Mouse (Mus musculus): ENCODE data around the gene Srrm2. TPM values are rescaled to one million over a fixed set of nuclear protein-coding genes. Genes with fewer than 3 reads are reported as not detected.
A peak's percentile ranks its signal among the peaks of the same experiment; 100 is the strongest.

The Srrm2 gene
- total RNA-seq, 2 experiments from 2014 or later, result 480 to 746 TPM

DNA sequence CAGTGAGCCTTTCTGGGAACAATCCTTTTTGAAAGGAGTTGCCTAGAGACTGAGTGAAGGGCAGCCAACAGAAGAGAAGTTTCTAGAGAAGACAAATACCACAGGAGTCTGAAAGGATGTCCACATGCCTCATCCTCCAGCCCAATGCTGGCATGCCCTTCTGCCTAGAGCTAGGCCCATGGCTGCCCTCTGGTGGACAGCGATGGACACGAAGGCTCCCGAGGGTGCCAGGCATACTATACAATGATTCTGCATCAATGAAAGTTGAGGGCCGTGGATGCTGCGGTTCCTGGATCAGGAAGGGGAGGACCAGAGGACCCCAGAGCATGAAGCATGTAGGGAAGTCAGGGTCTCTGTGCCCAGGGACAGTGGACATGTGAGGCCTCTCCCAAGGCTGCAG is 63.0 kb downstream of the Srrm2 start:
- peak; percentile 43 to 58 for DNase-seq (ENCODE audit: low spot score in 2 of 2)

DNA sequence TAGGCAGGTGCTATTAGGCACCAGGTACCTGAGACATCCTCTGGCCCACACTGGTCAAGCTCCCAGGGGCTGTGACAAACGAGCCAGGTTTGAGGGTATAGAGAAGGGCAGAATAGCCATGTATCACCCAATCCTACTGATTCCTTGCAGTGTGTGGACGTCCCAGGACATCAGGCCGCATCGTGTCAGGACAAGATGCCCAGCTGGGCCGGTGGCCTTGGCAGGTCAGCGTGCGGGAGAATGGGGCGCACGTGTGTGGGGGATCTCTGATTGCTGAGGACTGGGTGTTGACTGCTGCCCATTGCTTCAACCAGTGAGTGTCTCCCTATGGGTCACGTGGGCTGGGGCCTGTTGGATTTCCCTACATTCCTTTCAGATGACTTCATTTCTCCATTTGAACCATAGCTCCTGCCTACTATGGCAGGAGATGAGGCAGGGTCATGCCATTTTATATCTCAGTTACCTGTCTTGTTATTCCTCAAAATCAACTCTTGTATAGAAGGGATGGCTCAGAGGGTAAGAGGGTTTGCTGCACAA is 64.0 kb downstream of the Srrm2 start:
- DNase-seq (ENCODE audit: low spot score in 2 of 2), result no peak

DNA sequence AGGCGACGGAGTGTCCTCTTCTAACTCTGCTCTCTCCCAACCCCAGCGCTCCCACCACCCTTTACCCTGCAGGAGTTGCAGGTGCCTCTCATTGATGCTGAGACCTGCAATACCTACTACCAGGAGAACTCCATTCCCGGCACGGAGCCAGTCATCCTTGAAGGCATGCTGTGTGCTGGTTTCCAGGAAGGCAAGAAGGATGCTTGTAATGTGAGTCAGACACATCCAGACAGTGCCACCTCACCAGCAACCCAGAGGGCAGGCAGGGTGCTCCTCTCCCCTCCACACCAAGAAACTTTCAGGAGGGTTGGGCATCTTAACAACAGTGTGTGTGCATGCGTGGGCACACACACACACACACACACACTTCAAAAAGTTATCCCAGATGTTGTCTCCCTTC is 66.9 kb downstream of the Srrm2 start:
- no peak for DNase-seq (ENCODE audit: low spot score in 2 of 2)

DNA sequence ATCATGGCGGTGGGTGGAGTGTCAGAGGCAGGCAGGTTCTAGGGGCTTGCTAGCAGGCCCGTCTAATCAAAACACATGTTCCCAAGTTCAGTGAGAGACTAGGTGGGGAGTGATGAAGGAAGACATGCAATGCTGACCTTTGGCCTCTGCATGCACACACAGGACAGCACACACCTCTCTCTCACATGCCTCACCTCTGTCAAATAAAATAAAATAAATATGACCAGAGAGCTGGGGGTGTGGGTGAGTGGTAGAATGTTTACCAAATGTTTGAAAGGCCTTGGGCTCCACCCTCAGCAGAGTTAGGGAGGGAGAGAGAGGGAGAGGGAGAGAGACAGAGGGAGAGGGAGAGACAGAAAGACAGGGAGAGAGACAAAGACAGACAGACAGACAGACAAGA is 67.6 kb downstream of the Srrm2 start:
- DNase-seq (ENCODE audit: low spot score in 2 of 2), result no peak

DNA sequence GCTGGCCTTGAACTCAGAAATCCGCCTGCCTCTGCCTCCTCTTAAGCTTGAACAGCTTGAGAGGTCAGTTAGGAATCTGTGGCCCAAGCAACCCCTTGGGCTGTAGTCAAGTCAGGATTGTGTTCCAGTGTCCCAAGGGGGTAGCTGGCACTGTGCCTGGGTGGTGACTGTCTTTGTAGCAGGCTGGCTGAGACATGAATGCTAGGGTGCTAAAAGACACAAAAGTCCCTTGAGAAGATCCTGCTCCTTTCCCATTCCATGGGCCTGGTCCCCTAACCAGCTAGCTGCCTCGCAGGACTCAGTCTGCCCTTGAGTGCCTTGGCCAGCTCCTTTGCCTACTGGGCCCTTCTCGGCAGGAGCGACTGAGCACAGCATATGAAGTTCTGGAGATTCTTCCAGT is 72.6 kb downstream of the Srrm2 start:
- no peak for DNase-seq (ENCODE audit: low spot score in 2 of 2)

DNA sequence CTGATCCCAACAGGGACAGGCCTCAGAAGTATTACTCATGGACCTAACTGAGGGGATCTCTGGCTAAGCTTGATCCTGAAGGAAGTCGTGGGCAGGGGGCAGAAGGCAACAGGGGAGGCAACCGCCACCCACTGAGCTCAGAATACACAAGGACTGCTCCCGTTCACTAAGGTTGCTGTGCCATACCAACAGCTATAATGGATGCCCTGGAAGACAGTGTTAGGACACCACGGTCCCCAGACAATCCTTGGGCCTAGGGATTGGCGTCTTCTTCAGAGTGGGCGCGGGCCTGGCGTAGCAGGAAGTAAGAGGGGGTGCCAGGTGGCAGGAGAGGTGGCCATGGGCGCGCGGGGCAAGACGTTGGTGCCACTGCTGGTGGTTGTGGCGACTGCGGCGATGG is 77.4 kb downstream of the Srrm2 start, which contains the start of gene Prss21:
Gene Prss21 (plus strand): TSS at position 301 of the 400 bp plus-strand sequence.
- no peak for DNase-seq (ENCODE audit: low spot score in 2 of 2)

DNA sequence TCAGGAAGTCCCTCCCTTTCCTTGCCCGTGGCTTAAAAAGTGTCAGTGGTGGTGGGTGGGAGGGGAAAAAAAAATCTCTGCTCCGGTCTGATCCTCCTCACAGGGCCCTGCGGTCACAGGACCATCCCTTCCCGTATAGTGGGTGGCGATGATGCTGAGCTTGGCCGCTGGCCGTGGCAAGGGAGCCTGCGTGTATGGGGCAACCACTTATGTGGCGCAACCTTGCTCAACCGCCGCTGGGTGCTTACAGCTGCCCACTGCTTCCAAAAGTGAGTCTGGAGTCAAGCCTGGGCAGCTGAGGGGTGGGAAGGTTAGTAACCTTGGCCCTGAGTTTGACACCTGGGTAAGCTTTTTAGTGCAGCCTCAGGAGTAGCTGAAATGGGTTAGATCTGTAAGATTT is 78.2 kb downstream of the Srrm2 start:
- DNase-seq (ENCODE audit: low spot score in 2 of 2), result no peak

Small RNA genes lying within 50 kb of the gene (microRNA-seq; reads per million reads assigned to microRNA genes)
- 1.9 to 2.4 reads per million in 2 experiments for gene Mir5125 (ENCODE audit: borderline number of aligned reads in 2 of 2)

Other genes with a start within 250 kb of the Srrm2 start
- 10 to 100 TPM; 11.0 to 12.3 TPM for gene Zfp213, start 226.3 kb upstream of the Srrm2 start, total RNA-seq (2021)
- gene Zfp13, start 191.0 kb upstream of the Srrm2 start, total RNA-seq (2021), result 1 to 10 TPM; 6.2 to 6.3 TPM
- not detected for gene Zscan10, start 189.7 kb upstream of the Srrm2 start, total RNA-seq (2021)
- gene Mmp25, start 145.3 kb upstream of the Srrm2 start, total RNA-seq (2021), result under 1 TPM; 0.10 TPM
- not detected for gene Bicdl2, start 130.0 kb upstream of the Srrm2 start, total RNA-seq (2021)
- gene Hcfc1r1, start 116.9 kb upstream of the Srrm2 start, total RNA-seq (2021), result 100 to 1,000 TPM; 153 to 154 TPM
- 10 to 100 TPM; 23.1 to 23.3 TPM for gene Thoc6, start 116.7 kb upstream of the Srrm2 start, total RNA-seq (2021)
- 100 to 1,000 TPM; 224 to 359 TPM for gene Tnfrsf12a, start 113.1 kb upstream of the Srrm2 start, total RNA-seq (2021)
- gene Cldn6, start 111.3 kb upstream of the Srrm2 start, total RNA-seq (2021), result not detected
- gene Cldn9, start 106.5 kb upstream of the Srrm2 start, total RNA-seq (2021), result not detected
- gene 1520401A03Rik, start 67.7 kb upstream of the Srrm2 start, total RNA-seq (2021), result 1 to 10 TPM; 2.2 to 6.7 TPM
- gene Pkmyt1, start 64.2 kb upstream of the Srrm2 start, total RNA-seq (2021), result 1 to 10 TPM; 2.1 to 2.4 TPM
- 10 to 100 TPM in 1 of 2 experiments, 1 to 10 TPM in 1; 8.5 to 12.7 TPM for gene Paqr4, start 49.7 kb upstream of the Srrm2 start, total RNA-seq (2021)
- gene Kremen2, start 44.7 kb upstream of the Srrm2 start, total RNA-seq (2021), result under 1 TPM in 1 of 2 experiments, not detected in 1; 0.13 TPM
- 10 to 100 TPM; 72.5 to 89.3 TPM for gene Flywch1, start 18.9 kb upstream of the Srrm2 start, total RNA-seq (2021)
- 10 to 100 TPM in 1 of 2 experiments, 1 to 10 TPM in 1; 8.2 to 10.9 TPM for gene Flywch2, start 4.5 kb upstream of the Srrm2 start, total RNA-seq (2021)
- 100 to 1,000 TPM; 352 to 413 TPM for gene Elob, start 38.6 kb downstream of the Srrm2 start, total RNA-seq (2021)
- not detected for gene Prss33, start 45.5 kb downstream of the Srrm2 start, total RNA-seq (2021)
- gene Prss32, start 53.3 kb downstream of the Srrm2 start, total RNA-seq (2021), result not detected
- gene Prss41, start 53.6 kb downstream of the Srrm2 start, total RNA-seq (2021), result under 1 TPM; 0.60 to 0.74 TPM
- not detected for gene Prss21, start 77.5 kb downstream of the Srrm2 start, total RNA-seq (2021)
- gene Dcpp1, start 90.3 kb downstream of the Srrm2 start, total RNA-seq (2021), result not detected
- gene Dcpp2, start 90.3 kb downstream of the Srrm2 start, total RNA-seq (2021), result not detected
- gene Dcpp3, start 126.9 kb downstream of the Srrm2 start, total RNA-seq (2021), result not detected
- not detected for gene Sbp, start 151.1 kb downstream of the Srrm2 start, total RNA-seq (2021)
- gene Sbpl, start 164.7 kb downstream of the Srrm2 start, total RNA-seq (2021), result not detected
- gene Prss30, start 190.0 kb downstream of the Srrm2 start, total RNA-seq (2021), result under 1 TPM in 1 of 2 experiments, not detected in 1; 0.64 TPM
- gene Prss22, start 207.6 kb downstream of the Srrm2 start, total RNA-seq (2021), result not detected
- 1 to 10 TPM in 1 of 2 experiments, under 1 TPM in 1; 0.23 to 1.3 TPM for gene Prss27, start 247.6 kb downstream of the Srrm2 start, total RNA-seq (2021)